Mouse (Mus musculus): ENCODE data around the gene Chd8. TPM values are rescaled to one million over a fixed set of nuclear protein-coding genes. Genes with fewer than 3 reads are reported as not detected.

Chd8 gene
- polyA plus RNA-seq, 1 experiment from 2014 or later: 15.7 TPM

GRCm38 (mm10) chr14:52225972-52226371, 31.6 kb downstream of the Chd8 start:
- ATAC-seq: no peak
- Histone ChIP-seq H3K36me3 (ENCODE audit: control insufficient read depth, insufficient read depth) (peaks cover 72% of the 10 kb centered on the region), H3K4me1 (replicated peaks; ENCODE audit: control insufficient read depth, insufficient read depth, low read length) (no peaks in the 10 kb centered on the region), H3K4me3 (ENCODE audit: low read depth, low read length) (no peak overlapping the region), H3K9ac (ENCODE audit: low read depth, low read length) (no peak overlapping the region), H3K9me3 (ENCODE audit: control insufficient read depth) (no peaks in the 10 kb centered on the region), H3K4me2 (replicated peaks; ENCODE audit: low read depth) (no peak overlapping the region), H3K27me3 (replicated peaks; ENCODE audit: control insufficient read depth, insufficient read depth, low read length) (no peaks in the 10 kb centered on the region), H3K27ac (ENCODE audit: low read depth, low read length) (no peak overlapping the region)
- 94% methylated on average over 2 of the region's 2 CpGs for WGBS
- no peak for TF ChIP-seq CTCF (IDR thresholded peaks at IDR 0.05; ENCODE audit: low read depth)

GRCm38 (mm10) chr14:52217261-52217660, 40.3 kb downstream of the Chd8 start:
- no peaks in the 10 kb centered on the region for H3K9me3 ChIP-seq (ENCODE audit: control insufficient read depth)
- H3K4me3 ChIP-seq (ENCODE audit: low read depth, low read length): no peak overlapping the region
- peaks cover 85% of the 10 kb centered on the region for H3K36me3 ChIP-seq (ENCODE audit: control insufficient read depth, insufficient read depth)
- ATAC-seq: no peak
- H3K4me2 ChIP-seq (replicated peaks; ENCODE audit: low read depth): no peak overlapping the region
- WGBS: 73% methylated on average over 5 of the region's 5 CpGs
- no peaks in the 10 kb centered on the region for H3K27me3 ChIP-seq (replicated peaks; ENCODE audit: control insufficient read depth, insufficient read depth, low read length)
- TF ChIP-seq CTCF (IDR thresholded peaks at IDR 0.05; ENCODE audit: low read depth): no peak
- no peaks in the 10 kb centered on the region for H3K4me1 ChIP-seq (replicated peaks; ENCODE audit: control insufficient read depth, insufficient read depth, low read length)
- H3K9ac ChIP-seq (ENCODE audit: low read depth, low read length): no peak overlapping the region
- H3K27ac ChIP-seq (ENCODE audit: low read depth, low read length): no peak overlapping the region

- Histone ChIP-seq H3K4me1 (replicated peaks; ENCODE audit: control insufficient read depth, insufficient read depth, low read length) (no peaks in the 10 kb centered on the region), H3K4me3 (ENCODE audit: low read depth, low read length) (no peak overlapping the region), H3K27me3 (replicated peaks; ENCODE audit: control insufficient read depth, insufficient read depth, low read length) (no peaks in the 10 kb centered on the region), H3K27ac (ENCODE audit: low read depth, low read length) (no peak overlapping the region), H3K4me2 (replicated peaks; ENCODE audit: low read depth) (no peak overlapping the region), H3K36me3 (ENCODE audit: control insufficient read depth, insufficient read depth) (peaks cover 33% of the 10 kb centered on the region), H3K9ac (ENCODE audit: low read depth, low read length) (no peak overlapping the region), H3K9me3 (ENCODE audit: control insufficient read depth) (no peaks in the 10 kb centered on the region)
- 87% methylated on average over 4 of the region's 4 CpGs for WGBS
- TF ChIP-seq CTCF (IDR thresholded peaks at IDR 0.05; ENCODE audit: low read depth): no peak
- ATAC-seq: no peak
Observed at GRCm38 (mm10) chr14:52199412-52199811, 58.2 kb downstream of the Chd8 start.

- no peak for ATAC-seq
- Histone ChIP-seq H3K4me1 (replicated peaks; ENCODE audit: control insufficient read depth, insufficient read depth, low read length) (no peaks in the 10 kb centered on the region), H3K27ac (ENCODE audit: low read depth, low read length) (peak overlapping the region; percentile 42; the same call in 1 of the 2 replicates), H3K27me3 (replicated peaks; ENCODE audit: control insufficient read depth, insufficient read depth, low read length) (no peaks in the 10 kb centered on the region), H3K9me3 (ENCODE audit: control insufficient read depth) (no peaks in the 10 kb centered on the region), H3K4me2 (replicated peaks; ENCODE audit: low read depth) (peak overlapping the region; percentile 90), H3K9ac (ENCODE audit: low read depth, low read length) (no peak overlapping the region), H3K4me3 (ENCODE audit: low read depth, low read length) (peak overlapping the region; percentile 99), H3K36me3 (ENCODE audit: control insufficient read depth, insufficient read depth) (peaks cover 23% of the 10 kb centered on the region)
- no peak for TF ChIP-seq CTCF (IDR thresholded peaks at IDR 0.05; ENCODE audit: low read depth)
- WGBS: 12% methylated on average over 3 of the region's 3 CpGs
Observed at GRCm38 (mm10) chr14:52198141-52198540, 59.4 kb downstream of the Chd8 start.

GRCm38 (mm10) chr14:52197156-52197878, 60.3 kb downstream of the Chd8 start, which contains the start of gene Supt16:
Gene Supt16, minus strand, starts transcription at chr14:52197416.
- Histone ChIP-seq H3K4me1 (replicated peaks; ENCODE audit: control insufficient read depth, insufficient read depth, low read length) (no peaks in the 10 kb centered on the region), H3K27me3 (replicated peaks; ENCODE audit: control insufficient read depth, insufficient read depth, low read length) (no peaks in the 10 kb centered on the region), H3K36me3 (ENCODE audit: control insufficient read depth, insufficient read depth) (peaks cover 19% of the 10 kb centered on the region; the same call in 1 of the 2 replicates), H3K27ac (ENCODE audit: low read depth, low read length) (peak within 1 kb of the TSS; percentile 98), H3K9ac (ENCODE audit: low read depth, low read length) (peak within 1 kb of the TSS; percentile 98), H3K4me3 (ENCODE audit: low read depth, low read length) (peak within 1 kb of the TSS; percentile 99), H3K9me3 (ENCODE audit: control insufficient read depth) (no peaks in the 10 kb centered on the region), H3K4me2 (replicated peaks; ENCODE audit: low read depth) (peak within 1 kb of the TSS; percentile 90)
- WGBS: under 1% methylated on average over 59 of the region's 59 CpGs
- peak; percentile 96 for ATAC-seq
- TF ChIP-seq CTCF (IDR thresholded peaks at IDR 0.05; ENCODE audit: low read depth): no peak

- Histone ChIP-seq H3K27ac (ENCODE audit: low read depth, low read length) (peak overlapping the region; percentile 98), H3K4me1 (replicated peaks; ENCODE audit: control insufficient read depth, insufficient read depth, low read length) (no peaks in the 10 kb centered on the region), H3K36me3 (ENCODE audit: control insufficient read depth, insufficient read depth) (0 out of 2 replicates have a peak, but pooled peaks cover 13% of the 10 kb centered on the region), H3K4me2 (replicated peaks; ENCODE audit: low read depth) (peak overlapping the region; percentile 90), H3K4me3 (ENCODE audit: low read depth, low read length) (peak overlapping the region; percentile 99), H3K27me3 (replicated peaks; ENCODE audit: control insufficient read depth, insufficient read depth, low read length) (no peaks in the 10 kb centered on the region), H3K9ac (ENCODE audit: low read depth, low read length) (peak overlapping the region; percentile 98), H3K9me3 (ENCODE audit: control insufficient read depth) (no peaks in the 10 kb centered on the region)
- ATAC-seq: peak; percentile 12; the same call in 1 of the 2 replicates
- TF ChIP-seq CTCF (IDR thresholded peaks at IDR 0.05; ENCODE audit: low read depth): no peak
- WGBS: under 1% methylated on average over 57 of the region's 59 CpGs
Observed at GRCm38 (mm10) chr14:52196230-52197155, 61.1 kb downstream of the Chd8 start.

Data from intestine, postnatal 0 days (tissue).